Mouse (Mus musculus): Measurements from ENCODE around the gene Csrp1. TPM values are rescaled to one million over a fixed set of nuclear protein-coding genes. Genes with fewer than 3 reads are reported as not detected.
A peak's percentile ranks its signal among the peaks of the same experiment; 100 is the strongest.

The Csrp1 gene
- polyA plus RNA-seq, 1 experiment: 3,856 TPM

DNA sequence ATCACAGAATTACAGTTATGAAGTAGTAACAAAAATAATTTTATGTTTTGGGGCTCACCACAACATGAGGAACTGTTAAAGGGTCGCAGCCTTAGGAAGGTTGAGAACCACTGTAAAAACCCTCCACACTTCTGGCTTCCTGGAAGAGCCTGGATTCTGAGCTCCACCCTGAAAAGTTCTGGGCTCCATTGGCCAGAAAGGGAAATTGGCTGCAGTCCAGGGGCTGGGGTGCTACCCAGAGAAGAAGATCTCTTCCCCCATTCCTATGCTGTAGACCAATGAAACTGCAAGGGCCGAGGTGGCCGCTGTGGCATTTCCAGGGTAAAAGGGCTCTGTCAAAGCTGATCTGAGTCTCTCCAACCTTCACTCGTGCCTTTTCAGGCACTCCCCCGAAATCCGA is 21.8 kb upstream of the Csrp1 start:
- no peak for DNase-seq (ENCODE audit: low spot score)

DNA sequence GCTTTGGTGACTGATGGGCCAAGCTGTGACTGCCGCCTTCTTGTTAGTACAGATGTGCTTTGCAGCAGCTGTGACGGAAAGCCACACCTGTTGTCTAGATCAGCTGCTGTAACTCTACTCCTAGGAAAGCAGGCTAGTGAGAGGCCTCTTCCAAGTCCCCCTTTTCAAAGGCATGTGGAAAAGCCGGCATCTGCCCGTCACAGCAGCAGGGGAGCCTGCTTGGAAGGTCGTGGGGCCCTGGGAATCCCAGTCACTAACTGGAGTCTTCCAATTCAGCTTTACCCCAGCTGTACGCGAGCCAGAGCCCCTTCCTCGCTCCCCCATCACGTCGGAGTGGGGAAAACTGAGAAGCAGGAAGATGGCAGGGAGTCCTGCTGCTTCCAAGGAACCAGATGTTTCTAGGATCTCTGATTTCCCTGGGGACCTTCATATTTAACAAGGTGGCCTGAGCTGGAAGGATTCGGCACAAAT is 21.4 kb upstream of the Csrp1 start:
- no peak for DNase-seq (ENCODE audit: low spot score)

DNA sequence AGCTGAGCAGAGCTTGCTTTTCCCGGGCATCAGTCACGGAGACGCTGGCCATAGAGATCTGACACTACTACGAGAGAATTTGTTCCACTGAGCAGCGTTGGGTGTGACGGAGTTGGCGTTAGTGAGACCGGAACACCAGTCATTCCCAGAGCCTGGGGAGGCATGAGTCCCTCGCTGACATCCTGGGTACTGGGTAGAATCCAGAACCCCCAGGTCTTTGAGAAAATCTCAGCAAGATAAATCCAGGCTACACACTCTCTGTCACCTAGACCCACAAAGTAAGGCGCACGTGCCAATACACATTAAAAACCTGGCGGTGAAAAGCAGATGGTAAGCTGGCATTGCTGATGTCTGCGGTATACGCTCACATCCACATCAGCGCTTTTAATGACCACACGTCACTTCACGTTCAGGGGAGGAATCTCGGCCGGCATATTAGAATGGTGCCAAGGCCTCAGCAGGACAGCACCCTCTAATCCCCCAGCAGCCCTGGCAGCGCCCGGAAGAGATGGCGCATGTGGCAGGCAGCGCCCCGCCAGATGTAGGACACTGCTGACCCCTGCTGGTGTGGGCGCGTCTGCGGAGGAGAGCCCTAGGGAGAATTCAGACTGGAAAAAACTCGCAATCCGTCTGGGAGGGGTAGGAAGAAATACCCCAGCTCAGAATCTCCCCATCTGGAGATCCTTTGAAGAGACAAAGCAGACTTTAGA is 20.7 kb upstream of the Csrp1 start:
- DNase-seq (ENCODE audit: low spot score): peak; percentile 61

DNA sequence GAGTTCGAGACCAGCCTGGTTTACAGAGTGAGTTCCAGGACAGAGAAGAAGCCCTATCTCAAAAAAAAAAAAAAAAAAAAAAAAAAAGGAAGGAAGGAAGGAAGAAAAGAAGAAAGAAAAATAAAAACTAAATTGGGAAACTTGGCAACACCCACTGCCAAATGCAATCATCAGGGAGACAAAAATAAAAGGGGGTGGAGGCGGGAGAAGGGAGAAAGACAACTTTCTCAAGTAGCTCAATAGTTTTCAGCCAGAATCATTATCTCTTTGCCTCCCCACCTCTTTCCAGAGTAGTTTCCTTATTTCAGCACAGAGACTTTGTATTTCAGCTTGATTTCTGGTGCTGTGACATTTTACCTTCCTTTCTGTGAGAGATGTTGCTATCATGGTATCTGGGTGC is 20.0 kb upstream of the Csrp1 start:
- no peak for DNase-seq (ENCODE audit: low spot score)

DNA sequence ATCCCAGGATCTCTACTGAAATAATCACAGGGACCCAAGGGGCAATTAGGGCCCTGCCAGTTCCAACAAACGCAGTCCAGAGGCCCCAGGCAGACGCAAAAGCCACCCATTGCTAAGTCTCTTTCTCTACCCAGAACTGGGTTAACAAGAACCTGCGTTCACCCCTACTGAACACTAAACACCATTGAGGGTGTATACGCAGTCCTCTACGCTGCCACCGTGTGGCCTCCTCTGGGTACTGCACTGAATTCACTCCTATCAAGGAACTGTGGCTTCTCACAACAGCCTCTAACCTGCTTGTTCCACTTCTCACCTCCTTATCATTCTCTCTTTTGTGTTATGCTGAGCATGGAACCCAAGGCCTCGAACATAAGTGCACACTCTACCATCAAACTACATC is 19.3 kb upstream of the Csrp1 start:
- no peak for DNase-seq (ENCODE audit: low spot score)

DNA sequence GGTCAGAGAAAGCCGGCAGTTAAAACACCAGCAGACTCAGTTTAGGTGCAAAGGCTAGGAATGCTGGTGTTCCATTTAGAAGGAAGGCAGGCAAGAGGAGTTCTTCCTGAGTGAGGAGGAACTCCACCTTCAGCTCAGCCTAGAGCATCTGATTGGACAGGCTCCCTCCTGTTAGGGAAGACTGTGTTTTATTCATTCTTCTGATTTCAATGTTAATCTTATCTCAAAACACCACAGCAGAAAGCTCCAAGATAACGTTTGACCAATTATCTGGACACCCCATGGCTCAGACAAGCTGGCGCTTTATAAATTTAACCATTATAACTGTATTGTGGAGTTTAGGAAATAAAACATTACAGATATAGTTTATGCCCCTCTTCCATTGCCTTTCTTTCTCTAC is 18.5 kb upstream of the Csrp1 start:
- DNase-seq (ENCODE audit: low spot score): no peak

DNA sequence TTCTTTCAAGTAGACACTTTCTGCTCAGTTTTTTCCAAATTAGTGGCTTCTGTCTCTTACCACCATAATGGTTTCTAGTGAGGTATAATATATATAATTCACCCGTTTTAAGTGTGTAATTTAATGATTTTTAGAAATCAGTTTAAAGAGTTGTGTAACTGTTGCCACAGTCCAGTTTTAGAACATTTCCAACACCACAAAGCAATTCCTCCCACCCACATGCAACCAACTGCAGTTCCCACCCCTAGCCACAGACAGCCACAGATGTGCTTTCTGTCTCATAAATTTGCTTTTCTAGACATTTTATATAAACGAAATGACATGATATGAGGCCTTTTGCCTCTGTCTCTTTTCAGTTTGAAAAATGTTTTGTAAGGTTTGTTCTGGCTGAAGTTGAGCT is 17.1 kb upstream of the Csrp1 start:
- DNase-seq (ENCODE audit: low spot score): no peak

DNA sequence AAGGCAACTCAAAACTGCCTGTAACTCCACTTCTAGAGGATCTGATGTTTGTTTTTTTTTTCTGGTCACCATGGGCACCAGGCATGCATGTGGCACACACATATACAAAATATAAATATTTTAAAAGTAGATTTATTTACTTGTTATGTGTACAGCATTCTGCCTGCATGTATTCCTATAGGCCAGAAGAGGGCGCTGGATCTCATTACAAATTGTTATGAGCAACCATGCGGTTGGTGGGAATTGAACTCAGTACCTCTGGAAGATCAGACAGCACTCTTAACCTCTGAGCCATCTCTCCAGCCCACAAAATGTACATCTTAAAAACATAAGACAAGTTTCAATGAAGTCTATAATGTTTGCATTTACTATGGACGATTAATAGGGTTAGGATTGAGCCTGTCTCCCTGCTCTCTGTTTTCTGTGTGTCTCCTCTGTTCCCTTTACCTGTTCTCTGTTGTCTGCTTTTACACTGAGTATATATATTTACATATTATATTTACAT is 15.5 kb upstream of the Csrp1 start:
- DNase-seq (ENCODE audit: low spot score): no peak

DNA sequence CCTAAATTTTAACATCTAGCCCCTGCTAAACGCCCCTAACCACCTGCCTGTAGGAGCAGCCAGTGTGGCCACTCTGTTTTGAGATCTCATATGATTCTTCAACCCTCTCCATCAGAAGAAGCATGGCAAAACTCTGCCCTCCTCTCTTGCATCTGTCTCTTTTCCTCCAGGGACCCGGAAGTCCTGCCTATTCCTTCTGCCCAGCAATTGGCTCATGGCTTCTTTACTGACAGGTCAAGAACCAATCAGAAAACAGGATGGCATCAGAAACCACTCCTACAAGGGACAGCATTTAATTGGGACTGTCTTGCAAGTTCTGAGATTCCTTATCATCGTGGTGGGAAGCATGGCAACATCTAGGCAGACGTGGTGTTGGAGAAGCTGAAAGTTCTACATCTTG is 11.5 kb upstream of the Csrp1 start:
- no peak for DNase-seq (ENCODE audit: low spot score)

DNA sequence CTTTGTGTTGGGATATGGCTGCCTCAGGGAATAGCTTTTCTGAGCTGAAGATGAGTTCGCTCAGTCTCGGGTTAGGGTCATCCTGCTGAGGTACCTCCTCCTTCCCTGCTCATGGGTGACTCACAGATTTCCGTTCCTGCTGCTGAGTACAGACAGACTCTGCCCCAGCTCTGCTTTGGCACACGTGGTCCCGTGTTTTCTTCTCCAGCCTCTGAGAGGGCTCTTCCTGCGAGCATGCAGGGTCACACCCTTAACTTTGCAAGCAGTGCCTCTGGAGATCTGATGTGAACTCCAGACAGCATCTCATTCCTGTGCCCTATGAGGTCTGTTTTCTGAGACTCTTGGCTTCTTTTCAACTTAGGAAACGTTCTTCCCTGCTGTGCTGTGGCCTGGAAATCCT is 8.7 kb upstream of the Csrp1 start:
- DNase-seq (ENCODE audit: low spot score): no peak

DNA sequence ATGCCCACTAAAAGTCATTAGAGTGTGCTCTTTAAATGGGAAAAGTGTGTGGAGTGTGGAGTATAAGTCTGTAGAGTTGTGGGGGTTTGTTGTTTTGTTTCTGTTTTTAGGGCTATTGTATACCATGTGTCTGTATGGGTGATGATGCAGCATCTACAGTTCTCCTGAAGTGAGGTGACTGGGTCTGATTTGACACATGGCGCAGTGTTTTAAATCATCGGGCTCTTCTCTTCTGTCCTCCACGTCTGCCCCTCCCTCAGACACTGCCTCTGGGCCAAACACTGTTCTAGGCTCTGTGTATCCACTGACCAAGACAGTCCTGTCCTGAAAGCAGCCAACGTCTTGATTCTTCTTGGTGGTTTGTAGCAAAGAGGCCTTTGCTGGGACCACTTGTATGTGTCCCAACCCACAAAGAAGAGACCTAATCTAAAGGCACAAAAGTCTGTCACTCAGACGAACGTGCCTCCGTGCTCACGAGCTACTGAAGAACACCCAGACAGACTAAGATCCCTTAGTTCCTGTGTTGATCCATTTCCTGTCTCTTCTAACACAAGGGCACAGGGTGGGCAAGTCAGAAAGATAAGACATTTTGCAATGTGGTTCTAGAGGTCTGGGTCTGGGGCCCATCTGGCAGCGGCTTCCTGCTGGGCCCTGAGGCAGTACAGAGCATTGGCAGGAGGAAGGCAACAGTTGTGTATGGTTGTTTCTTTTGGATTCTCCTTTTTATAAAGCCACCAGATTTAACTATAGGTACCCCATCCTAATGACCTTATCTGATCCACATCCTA is 5.6 kb upstream of the Csrp1 start:
- no peak for DNase-seq (ENCODE audit: low spot score)

DNA sequence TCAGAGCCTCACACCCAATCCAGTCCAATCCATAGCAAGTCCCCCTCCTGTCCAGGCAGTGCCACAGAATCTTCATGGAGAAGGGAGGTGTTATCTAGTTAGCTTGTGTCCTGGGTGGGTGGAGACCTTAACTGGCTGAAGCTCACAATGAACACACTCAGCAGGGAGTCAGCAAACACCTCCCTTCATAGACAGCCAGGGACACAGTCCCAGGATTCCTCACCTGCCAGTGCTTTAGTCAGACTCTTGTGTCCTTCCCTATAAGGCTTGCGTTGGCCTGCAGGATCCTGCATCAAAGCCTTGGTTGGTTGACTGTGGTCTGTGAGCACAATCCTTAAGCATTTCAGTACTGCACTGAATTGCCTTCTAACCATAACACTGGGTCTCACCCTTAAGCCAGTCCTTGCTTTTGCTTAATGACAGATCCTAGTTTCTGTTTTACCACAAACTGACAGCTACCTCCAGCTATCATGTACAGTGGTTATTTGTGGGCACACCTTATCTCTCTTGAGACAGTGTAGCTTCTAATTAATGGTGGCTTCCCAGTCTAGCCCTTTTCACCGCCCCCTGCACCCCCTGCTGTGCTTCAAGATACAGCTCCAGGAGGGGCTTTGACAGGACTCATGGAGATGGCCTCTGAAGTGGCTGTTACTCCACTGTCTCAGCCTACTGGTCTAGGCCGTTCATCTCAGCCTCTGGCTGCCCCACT is 4.8 kb upstream of the Csrp1 start:
- DNase-seq (ENCODE audit: low spot score): no peak

DNA sequence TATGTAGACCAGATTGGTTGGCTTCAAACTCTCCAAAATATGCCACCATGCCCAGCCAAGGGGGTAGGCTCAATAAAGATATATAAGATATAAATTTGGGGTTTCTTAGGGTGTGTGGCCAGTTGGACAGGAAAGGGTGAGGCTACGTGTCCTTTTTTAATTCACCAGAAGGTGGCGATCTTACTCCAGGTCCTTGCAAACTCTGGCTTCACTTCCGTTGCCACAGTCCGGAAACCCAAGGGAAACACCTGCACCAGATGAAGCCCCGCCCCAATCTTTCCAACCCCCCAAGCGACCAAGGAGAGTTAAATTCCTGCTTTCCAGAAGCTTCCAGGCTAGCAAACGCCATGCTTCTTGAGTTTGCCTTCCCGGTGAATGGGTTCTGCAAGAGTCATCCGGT is 375 bp upstream of the Csrp1 start:
- DNase-seq (ENCODE audit: low spot score): no peak

DNA sequence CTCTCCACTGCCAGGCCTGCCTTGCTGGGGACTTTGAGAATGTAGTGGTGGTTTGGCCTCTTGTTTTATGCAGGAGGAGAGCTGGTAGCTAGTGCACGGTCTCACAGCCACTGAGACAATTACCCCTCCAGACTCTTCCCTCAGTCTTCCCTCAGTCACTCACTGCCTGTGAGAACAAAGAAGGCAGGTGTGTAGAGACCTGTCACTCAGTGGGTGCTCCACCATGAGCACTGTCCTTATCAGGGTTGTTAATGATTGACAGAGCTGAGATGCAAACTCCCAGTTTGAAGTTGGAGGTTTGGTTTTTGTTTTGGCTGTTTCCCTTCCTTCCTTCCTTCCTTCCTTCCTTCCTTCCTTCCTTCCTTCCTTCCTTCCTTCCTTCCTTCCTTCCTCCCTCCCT is 3.2 kb downstream of the Csrp1 start:
- no peak for DNase-seq (ENCODE audit: low spot score)

DNA sequence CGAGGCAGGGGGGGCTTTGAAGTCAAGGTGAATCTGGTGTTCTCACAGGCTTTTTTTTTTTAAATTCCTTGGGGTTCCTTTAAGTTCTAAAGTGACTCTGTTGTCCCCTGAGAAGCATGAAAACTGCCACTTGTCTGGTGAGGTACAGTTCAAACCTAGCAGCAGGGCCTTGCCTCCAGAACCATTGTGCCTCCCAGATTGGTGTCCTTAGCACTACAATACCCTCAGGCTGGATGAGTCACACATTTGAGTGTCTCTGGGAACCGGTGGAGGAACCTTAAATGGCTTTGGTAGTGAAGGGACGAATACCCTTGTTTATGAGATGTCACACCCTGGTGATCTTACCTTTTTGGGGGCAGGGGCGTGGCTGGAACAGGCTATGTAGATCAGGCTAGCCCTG is 4.3 kb downstream of the Csrp1 start:
- DNase-seq (ENCODE audit: low spot score): no peak

DNA sequence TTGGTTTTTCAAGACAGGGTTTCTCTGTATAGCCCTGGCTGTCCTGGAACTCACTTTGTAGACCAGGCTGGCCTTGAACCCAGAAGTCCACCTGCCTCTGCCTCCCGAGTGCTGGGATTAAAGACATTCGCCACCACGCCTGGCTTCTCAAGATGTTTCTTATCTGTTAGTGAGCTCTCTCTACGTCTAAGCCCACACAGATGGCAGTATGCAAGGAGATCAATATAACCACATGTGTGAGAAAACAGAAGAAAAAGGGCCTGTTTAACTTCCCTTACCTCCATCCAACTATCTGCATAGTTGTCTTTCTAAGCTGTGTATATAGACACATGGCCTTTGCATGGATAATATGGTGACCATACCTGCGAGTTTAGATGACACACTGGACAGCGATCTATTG is 5.5 kb downstream of the Csrp1 start:
- DNase-seq (ENCODE audit: low spot score): no peak

DNA sequence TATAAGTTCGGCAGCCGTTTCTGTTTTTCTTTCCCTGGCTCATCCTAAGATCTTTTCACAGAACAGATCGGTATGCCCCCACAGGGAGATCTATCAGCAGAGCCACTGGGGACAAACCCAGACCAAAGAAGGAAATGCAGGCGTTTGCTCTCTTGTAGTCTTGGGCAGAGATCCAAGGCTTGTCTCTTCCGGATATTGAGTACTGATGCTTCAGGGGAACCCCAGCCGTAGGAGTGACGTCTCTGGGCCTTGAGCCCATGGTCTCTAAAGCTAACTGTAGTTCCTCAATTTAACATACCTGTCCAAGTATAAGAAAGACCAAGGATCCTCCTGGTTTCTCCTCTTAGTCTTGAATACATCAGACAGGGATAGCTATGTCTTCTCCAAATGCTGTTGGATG is 6.1 kb downstream of the Csrp1 start:
- no peak for DNase-seq (ENCODE audit: low spot score)

DNA sequence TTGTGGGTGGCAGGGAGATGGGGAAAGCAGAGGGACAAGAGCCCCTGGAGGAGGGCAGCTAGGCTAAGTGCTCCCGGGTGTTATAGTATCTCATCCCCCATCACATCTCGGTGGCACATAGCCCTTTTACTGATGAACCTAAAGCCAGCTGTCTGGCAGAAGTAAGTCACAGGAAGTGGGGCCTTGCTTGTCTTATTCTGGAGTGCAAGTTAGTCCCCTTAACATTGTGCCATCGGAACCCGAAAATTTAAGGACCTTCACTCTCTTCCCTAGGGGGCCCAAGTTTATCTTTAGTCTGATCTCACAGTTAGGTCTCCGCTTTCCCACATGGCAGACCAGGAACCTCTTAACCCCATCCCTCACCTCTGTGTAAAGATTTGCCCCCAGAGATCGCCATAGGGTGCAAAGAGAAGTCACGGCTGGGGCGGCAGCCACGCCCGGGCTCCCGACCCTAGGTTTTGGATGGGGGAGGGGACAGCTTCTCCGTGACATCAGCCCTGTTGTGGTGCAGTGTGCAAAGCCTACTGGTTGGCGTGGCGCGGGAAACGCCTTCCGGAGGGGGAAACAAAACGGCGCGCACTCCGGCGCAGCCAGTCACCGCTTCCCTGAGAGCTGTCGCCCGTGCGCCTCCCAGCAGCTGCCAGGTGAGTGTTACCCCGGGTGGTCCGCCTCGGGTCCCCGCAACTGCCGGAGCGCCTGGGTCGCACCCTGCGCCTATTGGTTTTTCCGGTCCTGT is 8.9 kb downstream of the Csrp1 start:
- peak; percentile 88 for DNase-seq (ENCODE audit: low spot score)

DNA sequence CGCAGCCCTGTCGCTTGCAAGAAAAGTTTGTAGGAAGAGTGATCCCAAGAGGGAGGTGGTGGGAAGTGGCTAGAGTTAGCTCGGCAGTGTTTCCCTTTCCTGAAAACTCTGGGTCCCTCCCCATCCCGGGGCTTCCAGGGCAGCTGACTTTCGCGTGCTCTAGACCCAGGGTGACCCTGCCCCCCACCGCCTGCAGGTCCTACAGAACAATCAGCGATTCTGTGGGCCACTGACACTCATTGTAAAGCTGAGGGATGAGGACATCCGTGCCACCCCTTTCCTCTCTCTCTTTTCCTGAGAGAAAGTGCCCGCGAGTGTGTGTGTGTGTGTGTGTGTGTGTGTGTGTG is 9.5 kb downstream of the Csrp1 start:
- no peak for DNase-seq (ENCODE audit: low spot score)

DNA sequence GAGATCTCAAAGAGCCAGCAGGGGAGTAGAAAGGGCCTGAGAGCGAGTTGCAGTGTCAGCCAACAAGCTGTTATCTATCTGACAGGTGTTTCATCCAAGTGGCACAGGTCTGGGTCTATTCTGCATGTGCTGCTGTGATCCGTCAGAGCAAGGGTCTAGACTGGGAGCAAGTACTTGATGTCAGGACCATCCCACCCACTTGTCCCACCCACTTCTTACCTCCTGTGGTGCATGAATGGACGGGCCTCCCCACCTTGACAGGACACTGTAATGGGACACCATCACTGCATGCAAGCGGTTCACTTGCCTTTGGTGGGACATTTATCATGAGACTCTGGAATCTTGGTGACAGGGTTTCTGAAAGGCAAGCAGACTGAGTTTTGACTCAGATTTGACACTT is 10.0 kb downstream of the Csrp1 start:
- no peak for DNase-seq (ENCODE audit: low spot score)

DNA sequence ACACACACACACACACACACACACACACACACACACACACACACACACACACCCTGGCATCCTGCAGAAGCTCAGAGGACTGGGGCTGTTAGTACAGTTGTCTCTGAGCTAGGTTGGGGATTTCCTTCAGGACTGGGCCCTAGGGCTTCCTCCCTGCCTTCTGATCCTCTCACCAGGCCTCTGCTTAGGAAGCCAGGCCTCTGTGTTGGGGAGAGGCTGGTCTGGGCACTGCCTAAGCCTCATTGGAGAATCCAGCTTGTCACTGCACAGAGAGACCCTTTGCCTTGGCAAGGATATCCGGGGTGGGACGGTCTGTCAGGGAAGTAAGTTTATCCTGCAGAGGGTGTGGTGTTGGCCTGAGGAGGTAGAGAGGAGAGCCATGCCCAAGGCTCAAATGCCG is 10.4 kb downstream of the Csrp1 start:
- no peak for DNase-seq (ENCODE audit: low spot score)

DNA sequence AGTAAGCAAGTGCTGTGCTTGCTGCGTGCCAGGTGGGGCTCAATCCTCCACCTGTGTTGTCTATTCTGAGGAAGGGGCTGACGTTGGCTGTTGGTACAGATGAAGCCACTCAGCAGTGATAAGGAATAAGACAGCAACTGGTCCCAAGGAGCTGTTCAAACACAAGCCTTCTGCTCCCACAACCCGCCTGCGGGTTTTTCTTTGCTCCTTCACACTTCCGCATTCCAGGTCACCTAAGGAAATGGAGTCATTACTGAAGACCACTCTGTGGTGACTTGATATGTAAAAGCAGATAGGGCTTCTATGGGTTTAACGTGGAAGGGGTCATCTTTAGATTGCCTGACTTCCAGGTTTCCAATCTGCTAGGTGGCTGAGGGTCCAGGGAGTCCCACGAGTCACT is 11.5 kb downstream of the Csrp1 start:
- DNase-seq (ENCODE audit: low spot score): no peak
